Mouse (Mus musculus): ENCODE measurements around the gene Epha10. TPM values are rescaled to one million over a fixed set of nuclear protein-coding genes. Genes with fewer than 3 reads are reported as not detected.
"Not testable (repeated sequence)": the region's sequence is repeated elsewhere in the genome, so short reads cannot be mapped to it uniquely, and the experiment has no call there.

Epha10 gene
- total RNA-seq, 1 experiment from 2014 or later, result 3.8 TPM

DNA sequence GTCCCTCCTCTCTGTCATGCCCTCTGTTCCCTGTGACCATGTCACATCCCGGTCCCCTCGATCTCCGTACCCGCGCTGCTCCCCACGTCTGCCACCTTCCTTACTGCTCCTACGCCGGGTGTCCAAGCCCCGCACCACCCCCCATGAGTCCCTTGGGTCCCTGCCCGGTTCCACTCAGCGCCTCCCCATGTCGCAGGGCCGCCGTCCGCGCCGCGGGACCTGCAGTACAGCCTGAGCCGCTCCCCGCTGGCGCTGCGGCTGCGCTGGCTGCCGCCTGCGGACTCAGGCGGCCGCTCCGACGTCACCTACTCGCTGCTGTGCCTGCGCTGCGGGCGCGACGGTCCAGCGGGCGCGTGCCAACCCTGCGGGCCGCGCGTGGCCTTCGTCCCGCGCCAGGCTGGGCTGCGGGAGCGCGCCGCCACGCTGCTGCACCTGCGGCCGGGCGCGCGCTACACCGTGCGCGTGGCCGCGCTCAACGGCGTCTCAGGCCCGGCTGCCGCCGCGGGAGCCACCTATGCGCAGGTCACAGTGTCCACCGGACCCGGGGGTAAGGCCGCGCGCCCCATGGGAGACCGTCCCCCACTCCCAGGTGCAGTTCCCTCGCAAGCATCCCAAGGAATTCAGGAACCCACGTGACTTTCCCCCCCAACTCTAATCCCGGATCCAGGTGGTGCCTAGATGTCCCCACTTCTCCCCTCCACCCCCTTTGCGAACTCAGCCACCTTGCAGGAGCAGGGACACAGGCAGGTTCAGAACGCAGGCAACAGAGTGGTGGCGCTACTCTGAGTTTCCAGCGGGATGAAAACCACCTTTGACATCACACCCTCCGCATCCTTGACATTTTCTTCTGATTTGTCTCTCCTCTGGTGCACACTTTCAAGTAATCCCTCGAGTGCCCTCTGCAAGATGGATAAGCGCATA, 14.1 kb downstream of the Epha10 start:
- peak; percentile 20 for DNase-seq

DNA sequence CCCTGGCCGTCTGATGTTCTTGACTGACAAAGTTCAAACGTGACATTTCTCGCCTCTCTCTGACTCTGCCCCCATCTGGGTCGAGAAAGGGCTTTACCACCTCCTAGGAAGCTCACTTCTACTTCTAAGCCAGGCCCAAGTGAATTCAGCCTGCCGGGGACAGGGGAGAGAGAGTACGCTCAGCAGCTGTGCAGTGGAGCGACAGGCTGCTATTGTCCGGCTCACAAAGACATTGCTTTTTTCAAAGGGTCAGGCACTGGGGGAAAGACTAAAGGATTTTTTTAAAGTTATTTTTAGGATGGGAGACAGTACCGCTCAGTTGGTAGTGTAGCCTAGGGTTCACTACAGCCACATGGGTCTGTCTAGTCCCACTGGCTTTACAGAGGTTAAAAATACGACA, 17.7 kb downstream of the Epha10 start:
- no peak for DNase-seq

DNA sequence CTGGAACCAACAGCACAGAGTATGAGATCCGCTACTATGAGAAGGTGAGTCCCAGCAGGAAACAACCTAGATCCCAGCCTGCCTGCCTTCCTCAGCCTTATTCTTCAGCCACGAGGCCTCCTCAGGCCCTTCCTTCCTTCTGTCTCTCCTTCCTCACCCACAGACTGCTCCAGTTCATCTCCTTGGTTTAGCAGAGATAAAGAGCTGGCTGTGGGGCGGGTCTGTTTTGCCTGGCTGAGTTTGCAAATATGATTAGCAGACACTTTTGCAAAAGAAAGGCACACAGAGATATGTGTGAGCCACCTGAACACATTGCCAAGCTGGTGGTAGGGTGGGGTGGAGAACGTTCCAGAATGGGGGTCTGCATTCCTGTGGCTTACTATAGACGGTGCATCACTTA, 19.2 kb downstream of the Epha10 start:
- no peak for DNase-seq

DNA sequence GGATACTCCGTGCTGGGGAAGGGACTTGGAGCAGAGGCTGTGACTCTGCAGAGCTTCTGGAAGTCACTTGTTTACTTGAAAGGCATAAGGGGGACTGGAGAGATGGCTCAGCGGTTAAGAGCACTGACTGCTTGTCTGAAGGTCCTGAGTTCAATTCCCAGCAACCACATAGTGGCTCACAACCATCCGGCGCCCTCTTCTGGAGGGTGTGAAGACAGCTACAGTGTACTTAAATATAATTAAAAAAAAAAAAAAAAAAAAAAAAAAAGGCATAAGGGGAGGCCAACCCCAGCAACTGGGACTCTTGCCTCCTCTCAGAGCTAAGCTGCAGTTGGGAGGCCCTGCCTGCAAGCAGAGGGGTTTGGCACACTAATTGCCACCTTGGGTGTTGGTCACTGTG, 24.7 kb downstream of the Epha10 start:
- DNase-seq, result no peak

DNA sequence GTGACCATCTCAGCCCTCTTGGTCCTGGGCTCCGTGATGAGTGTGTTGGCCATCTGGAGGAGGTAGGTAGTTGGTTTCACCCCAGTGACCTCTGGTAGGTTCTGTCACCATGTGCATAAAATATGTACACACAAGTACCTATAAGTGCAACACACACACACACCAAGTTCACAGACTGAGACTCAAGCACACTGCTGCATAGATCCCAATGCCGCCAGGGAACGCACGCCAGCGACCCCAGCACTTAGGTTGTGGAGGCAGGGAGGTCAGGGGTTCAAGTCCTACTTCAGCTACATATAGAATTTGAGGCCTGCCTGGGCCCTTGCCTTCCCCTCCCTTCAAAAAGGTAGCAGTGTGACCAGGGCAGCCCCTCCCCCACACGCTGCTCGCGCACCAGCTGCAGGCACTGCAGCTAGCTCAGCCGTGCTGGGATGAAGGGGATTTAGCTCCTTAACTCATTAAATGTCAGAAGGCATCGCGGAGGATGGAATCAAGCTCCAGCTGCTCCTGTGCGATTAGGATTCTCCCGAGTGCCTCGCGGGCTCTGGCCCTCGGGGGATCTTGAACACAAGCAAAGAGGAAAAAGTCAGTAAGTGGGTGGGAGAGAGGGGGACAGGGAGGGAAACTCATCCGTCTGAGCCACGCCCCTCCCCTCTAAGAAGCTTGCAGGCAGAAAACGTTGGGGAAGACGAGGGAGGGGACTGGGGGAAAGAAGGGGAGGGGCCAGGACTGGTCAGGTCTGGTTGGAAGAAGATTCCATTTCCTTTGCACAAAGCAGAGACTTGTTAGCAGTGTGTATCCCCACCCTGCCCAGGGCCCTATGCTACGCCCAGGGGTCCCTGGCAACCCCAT, 25.5 kb downstream of the Epha10 start:
- DNase-seq, result peak; percentile 9

DNA sequence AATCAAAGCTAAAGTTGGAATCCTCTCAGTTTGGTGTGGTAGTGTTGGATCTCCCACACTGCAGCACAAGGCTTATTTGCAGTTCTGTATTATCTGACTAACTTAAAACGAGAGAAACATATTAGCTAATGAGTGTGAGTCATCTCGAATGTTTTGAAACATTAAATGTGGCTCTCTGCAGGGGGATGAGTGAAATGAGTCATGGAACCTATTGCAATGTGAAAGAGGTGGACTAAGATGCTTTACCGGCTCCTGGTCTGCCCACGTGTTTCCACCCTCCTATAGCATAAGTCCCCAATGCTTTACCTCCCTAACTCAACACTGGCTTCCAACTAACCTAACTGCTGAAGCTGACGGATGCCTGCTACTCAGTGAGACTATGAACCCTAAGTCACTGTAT, 47.4 kb downstream of the Epha10 start:
- DNase-seq, result no peak

DNA sequence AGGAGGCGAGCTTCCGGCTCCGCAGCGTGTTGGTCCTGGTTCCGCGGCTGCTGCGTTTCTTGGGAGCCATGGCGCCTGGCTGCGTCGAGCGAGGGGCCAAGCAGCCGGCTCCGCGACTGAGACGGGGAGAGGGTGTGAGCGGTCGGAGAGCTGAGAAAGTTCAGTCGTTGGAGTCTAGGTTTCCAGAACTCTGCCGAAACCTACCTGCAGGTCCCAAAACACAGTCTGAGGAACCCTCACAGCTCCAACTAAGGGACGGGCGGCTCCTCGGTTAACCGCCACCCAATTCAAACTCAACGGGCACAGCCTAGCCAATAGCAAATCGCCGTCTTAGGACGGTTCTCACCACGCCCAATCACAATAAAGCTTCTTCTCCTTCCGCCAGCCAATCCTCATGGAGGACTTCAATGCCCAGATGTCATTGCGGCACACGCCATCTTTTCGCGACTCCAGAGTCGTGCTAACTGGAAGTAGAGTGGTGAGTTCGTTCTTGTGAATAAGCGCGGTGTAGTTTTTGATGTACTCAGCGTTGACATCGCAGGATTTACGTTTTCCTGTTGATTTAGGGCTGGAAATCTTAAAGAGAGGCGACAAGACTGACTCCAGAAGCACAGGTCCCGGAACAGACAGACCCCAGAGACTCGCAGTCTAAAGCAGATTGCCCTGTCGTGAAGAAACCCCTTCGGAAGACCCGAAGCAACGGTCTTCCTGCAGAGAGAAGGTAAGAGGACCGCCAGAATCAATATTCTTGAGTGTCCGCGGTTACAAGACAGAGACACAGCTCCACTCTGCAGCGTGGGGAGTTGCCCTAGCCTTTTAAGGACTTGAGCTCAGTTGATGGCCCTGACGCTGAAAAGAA, 56.1 kb downstream of the Epha10 start, which contains the start of gene 9930104L06Rik:
Gene 9930104L06Rik (plus strand): TSS at position 436 of the 859 bp plus-strand sequence.
- peak; percentile 89 for DNase-seq

DNA sequence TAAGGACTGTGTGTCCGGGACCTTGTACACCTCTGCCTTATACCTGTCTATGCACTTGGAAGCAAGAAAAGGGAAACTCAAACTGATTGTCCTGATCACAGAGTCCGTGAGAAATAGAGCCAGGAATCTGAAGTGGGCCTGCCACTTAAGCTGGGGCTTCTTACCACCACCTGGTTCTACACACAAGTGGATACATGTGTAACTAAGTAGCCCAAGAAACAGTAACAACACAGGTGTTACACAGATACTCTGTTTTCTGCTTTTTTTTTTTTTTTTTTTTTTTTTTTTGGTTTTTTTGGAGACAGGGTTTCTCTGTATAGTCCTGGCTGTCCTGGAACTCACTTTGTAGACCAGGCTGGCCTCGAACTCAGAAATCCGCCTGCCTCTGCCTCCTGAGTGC, 58.5 kb downstream of the Epha10 start, which contains the start of gene Cdca8:
Gene Cdca8 (minus strand): TSS at position 101 of the 400 bp plus-strand sequence.
- DNase-seq, result not testable (repeated sequence)

DNA sequence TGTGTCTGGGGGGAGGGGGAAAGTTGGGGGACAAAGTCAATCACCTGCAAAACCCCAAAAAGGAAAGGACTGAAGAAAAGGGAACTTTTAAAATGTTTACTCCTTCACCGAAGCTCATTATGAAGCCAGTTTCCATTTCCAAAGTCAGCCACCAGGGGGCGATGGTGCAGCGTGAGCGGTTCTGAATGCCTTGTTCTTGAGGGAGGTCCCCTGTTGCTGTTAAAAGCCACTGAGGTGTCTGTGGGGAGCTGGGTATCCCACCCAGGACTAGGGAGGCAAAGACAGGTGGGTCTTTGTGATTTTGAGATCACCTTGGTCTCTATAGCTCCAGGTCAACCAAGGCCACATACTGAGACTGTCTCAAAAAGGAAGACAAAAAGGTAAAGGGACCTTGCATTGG, 62.3 kb downstream of the Epha10 start:
- DNase-seq, result peak; percentile 79

DNA sequence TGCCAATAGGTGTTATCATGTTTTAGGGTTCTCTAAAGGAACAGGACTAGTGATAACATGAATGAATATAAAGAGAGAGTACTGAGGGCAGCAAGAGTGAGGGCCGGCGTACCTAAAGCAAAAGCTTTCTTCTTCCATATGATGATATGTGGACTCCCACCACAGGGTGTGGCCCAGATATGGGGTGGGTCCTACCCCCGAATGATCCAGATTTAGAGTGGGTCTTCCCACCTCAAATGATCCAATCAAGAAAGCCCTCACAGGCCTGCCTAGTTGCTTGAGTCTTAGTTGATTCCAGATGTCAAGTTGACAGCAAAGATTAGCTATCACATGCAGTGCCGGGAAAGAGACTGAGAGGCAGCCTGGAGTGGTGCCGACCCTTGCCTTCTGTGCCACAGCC, 63.1 kb downstream of the Epha10 start:
- no peak for DNase-seq

DNA sequence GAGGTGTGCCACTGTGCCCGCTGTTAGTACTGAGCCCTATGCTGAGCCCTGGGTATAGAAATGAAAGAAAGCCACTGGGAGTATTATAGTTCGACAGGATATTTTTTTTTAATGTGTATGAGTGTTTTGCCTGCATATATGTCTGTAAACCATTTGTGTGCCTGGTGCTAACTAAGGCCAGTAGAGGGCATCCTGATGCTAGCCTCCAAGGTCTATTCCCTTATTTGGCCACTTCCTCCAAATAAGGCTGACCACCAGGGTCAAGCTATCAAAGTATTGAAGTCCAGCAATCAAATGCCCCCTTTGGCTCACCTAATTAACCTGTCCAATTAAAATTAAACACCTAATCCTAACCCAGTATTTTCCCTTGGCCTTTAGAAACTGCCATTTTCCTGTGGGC, 64.3 kb downstream of the Epha10 start:
- DNase-seq, result no peak

DNA sequence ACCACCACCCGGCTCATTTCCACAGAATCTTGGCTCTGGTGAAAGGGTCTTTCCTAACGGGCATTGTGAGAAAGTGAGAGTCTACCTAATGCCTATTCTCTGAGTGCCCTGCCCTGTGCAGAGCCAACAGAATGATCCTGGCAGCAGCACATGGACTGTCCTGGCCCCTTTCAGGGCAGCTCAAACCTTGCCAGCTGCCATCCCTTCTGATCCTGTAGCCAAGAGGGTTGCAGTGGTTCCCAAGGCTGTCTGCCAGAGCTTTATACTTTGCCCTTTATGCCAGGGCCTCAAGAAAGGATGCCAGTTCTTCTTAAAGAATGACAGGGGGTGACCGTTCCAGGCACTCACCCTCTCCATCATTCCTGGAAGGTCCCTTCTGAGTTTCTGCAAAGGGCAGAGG, 68.8 kb downstream of the Epha10 start:
- no peak for DNase-seq

DNA sequence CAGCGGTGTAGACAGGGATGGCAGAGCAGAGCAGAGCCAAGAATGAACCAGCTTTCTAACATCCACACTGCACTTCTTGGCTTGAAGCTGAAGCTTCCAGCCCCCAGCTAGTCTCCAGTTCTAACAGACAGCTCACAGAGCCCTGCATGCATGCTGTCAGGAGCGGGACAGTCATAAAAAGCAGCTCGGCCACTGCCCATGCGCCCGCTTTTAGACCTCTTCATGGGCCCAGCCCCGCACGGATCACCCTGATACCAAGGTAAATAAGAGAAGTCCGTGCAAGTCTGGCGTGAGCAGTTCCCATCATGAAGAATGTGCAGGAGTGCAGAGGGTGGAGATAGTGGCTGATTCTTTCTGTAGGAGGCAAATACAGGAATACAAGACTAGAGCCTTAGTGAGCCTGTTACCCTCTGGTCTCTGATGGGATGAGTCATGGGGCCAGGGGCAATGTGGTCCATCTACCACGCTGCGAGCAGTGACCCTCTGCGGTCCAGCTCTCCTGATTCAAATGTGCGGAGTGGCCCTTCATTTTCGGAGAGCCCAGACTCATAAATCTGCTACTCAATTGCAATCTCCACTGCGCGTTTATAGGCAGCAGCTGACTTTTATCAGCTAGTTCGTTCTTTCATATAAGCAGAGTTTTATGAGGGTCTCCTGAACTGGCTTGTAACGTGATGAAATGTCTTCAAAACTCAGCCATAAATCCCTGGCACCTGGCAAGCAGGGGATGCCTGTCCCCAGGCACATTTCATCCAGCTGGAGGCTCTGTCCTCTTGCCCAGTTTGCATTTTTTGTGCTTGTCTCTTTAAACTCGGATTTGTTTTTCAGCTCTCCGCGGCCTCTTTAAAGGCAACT, 69.7 kb downstream of the Epha10 start:
- no peak for DNase-seq

DNA sequence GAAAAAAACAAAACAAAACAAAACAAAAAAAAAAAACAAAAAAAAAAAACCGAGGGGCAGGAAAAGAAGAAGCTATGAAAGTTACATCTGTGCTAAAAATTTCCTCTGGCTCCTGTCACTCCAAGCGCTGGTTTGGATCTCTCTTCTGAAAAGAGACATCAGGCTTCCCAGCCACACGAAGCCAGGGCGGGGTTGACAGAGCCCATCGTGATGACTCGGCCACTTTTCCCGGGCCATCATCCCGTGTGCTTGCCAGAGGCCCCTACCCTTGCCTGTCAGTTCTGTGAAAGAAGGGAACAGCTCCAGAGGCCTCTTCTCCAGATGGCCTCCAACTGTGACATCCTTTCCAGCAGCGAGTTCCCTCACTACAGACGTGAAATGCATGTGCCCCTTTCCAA, 70.3 kb downstream of the Epha10 start:
- DNase-seq, result no peak

DNA sequence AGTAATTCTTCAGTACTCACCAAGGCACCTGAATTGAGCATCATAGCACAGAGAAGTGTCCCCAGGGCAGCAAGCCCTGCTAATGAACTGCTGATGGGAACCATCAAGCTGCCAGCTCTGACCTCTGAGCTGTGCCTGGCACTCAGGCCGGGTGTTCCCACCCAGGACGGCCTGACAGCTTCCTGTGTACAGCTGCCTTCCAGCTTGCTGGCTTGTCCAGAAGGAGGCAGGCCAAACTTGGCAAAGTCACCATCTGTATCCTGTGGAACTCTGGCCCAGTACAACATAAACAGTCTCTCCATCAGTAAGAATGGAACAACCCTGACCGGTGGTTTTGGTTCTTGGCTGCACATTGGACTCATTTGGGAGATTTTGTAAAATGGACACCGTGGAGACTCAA, 72.8 kb downstream of the Epha10 start:
- no peak for DNase-seq

DNA sequence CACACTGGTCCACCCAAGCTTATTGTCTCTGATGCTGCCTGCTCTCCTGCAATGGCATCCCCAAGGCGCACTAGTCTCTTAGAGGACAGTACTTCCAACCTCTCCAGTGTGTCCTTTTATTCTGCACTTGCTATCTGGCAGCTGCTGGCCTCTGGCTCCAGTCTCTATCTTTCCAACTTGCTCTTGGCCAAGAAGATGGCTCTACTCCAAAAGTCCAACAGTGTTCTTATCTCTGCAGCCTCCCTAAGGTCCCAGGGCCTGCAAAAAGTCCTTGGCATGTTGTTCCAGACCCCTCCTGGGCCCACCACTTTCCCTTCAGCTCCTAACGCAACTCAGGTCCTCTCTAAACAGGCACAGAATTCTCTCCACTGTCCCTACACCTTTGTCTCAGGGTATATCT, 76.6 kb downstream of the Epha10 start:
- DNase-seq, result no peak

DNA sequence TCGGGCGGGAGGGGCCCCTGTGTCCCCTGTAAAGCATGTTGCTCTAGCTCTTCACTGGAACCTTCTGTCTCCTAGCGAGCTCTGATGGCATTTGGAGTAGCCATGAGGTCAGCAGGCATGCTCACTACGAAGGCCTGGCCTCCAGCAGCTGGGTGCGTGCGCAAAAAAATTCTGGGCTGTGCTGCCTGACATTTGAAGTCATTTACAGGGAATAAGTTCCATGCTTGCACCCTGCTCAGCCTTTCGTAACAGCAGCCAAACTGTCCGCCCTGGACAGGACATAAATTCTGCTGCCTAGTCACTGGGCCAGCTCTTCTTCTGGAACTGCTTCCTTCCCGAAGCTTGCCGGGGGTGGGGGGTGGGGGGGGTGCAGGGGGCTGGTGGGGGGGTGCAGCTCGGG, 78.4 kb downstream of the Epha10 start:
- DNase-seq, result peak; percentile 64

DNA sequence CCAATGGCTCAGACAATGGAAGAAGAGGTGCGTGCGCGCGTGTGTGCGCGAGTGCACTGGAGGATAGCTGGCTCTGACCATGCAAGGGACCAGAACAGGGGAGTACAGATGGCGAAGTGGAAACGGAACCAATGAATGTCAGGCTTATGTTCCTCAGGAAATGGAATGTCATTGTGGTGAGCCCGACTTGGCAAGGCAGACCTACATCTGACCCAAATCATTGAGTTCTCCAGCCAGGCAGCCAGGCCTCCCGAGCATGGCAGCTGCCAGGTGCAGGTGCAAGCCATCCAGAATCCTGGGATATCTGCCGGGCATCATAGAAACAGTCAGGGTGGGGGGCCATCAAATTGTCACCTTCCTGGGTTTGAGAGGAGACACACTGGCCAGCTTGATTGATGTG, 80.2 kb downstream of the Epha10 start:
- DNase-seq, result no peak

DNA sequence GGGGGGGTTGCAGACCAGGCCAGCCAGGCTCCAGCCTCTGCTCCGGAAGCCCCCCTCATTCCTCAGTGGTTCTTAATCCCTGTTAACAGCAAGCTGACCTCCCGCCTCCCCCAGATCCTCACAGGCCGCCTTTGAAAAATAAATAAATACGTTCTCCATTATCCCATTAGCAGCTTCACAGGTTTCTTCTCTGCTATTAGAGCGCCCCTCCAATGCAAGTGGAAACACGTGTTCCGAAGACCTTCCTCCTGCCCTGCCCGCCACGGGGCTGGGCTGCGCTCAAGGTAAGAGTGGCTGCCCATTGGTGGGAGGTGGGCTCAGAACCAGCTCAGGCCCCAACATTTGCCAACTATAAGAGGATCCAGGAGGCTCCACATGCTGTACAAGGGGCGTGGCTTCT, 81.9 kb downstream of the Epha10 start:
- no peak for DNase-seq

DNA sequence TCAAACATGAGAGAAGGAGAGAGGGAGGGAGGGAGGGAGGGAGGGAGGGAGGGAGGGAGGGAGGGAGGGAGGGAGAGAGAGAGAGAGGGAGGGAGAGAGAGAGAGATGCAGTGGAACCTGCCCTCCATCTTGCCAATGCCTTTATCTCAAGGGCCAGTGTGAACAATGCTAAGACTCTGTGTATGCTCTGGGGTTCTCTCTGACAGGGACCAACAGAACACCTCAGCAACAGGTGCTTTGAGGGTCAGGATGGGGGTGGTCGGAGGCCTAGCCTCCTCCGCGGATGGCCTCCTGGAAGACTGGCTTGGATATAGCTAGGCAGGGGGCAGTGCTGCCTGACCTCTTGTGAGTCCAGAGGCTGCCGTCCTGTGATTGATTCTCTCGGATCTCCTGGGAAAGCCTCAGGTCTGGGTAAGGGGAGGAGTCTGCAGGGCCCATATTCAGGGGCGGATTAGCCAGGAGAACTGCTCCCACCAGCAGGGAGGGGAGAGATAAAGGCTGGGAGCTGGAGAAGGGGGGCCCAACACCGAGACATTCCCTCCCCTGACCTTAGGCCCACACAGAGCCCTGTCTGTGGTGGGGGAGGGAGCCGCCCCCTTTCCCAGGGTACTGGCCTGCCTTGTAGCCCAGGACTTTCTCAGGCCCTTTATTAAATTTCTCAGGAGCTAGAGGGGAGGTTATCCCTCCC, 84.4 kb downstream of the Epha10 start:
- no peak for DNase-seq

All from adrenal gland, postnatal 25 days (tissue).